Mouse (Mus musculus) G1E (cell line): Measurements from ENCODE around the gene Plcd3. TPM values are rescaled to one million over a fixed set of nuclear protein-coding genes. Genes with fewer than 3 reads are reported as not detected.
A peak's percentile ranks its signal among the peaks of the same experiment; 100 is the strongest.

Experiments
- ATAC-seq: 2 replicates; pipeline ENCODE4 v1.8.0; 2016; ENCODE audit warnings: mild to moderate bottlenecking; ENCODE audit not compliant: insufficient number of reproducible peaks, poor library complexity, low FRiP score, severe bottlenecking; ENCODE audit errors: extremely low read depth
- DNase-seq: peaks from one replicate; pipeline ENCODE4 v3.0.0; 2012; ENCODE audit warnings: low spot score
- H3K27me3 ChIP-seq: 2 replicates; pipeline ENCODE4 v1.6.1; 2012; ENCODE audit warnings: mild to moderate bottlenecking, low read length, inconsistent platforms; ENCODE audit not compliant: insufficient read depth
- H3K36me3 ChIP-seq: replicated peaks from 2 replicates; pipeline ENCODE3; 2012; ENCODE audit warnings: mild to moderate bottlenecking, inconsistent platforms
- H3K4me1 ChIP-seq: 2 replicates; pipeline ENCODE4 v1.6.1; 2012; ENCODE audit warnings: low read depth, low read length, inconsistent platforms, mixed read lengths; ENCODE audit not compliant: insufficient read depth
- H3K4me3 ChIP-seq: 2 replicates; pipeline ENCODE4 v1.5.1; 2012; ENCODE audit warnings: low read depth, mild to moderate bottlenecking, inconsistent platforms, low read length, moderate library complexity, mixed read lengths
- H3K9me3 ChIP-seq: replicated peaks from 2 replicates; pipeline ENCODE4 v1.6.1; 2012; ENCODE audit warnings: inconsistent platforms
- CTCF ChIP-seq: IDR thresholded peaks from 2 replicates; pipeline ENCODE4 v1.5.1; 2012; ENCODE audit warnings: low read depth, low read length, inconsistent platforms, mixed read lengths
- GATA1 ChIP-seq: IDR thresholded peaks from 2 replicates; pipeline ENCODE4 v1.6.1; 2012; ENCODE audit warnings: borderline replicate concordance, low read length, inconsistent platforms, mixed read lengths
- GATA2 ChIP-seq: IDR thresholded peaks from 2 replicates; pipeline ENCODE4 v1.6.1; 2012; ENCODE audit warnings: low read depth, low read length, inconsistent platforms, borderline replicate concordance
- POLR2AphosphoS5 ChIP-seq: IDR thresholded peaks from 2 replicates; pipeline ENCODE4 v1.6.1; 2012; ENCODE audit warnings: low read depth, low read length, inconsistent platforms; ENCODE audit not compliant: insufficient replicate concordance
- TAL1 ChIP-seq: conservative IDR thresholded peaks from 2 replicates; pipeline ENCODE4 v1.6.1; 2012; ENCODE audit warnings: low read depth, low read length, inconsistent platforms, mixed read lengths
- polyA plus RNA-seq: library from polyadenylated mRNA; stranded (reverse); fragments of >175 nt; gene quantifications from 2 replicates; pipeline ENCODE4 v1.2.3, GENCODE M21; 2012
- total RNA-seq, 2 experiments: library from RNA; stranded (forward) in 1 of 2; stranded (reverse) in 1 of 2; fragments of 200-1000 nt in 1 of 2; fragments of >200 nt in 1 of 2; fragmentation: Nextera tagmentation in 1 of 2; gene quantifications; 2 replicates each; pipeline ENCODE4 v1.2.3; 2014 to 2017

Gene Plcd3
- total and polyA plus RNA-seq, 3 experiments: 0.11 TPM; not detected in 2

- Histone ChIP-seq H3K9me3 (no peaks in the 10 kb centered on the region), H3K4me1 (peaks cover 37% of the 10 kb centered on the region), H3K4me3 (no peak overlapping the region; the same call in 1 of the 2 replicates), H3K36me3 (peaks cover 24% of the 10 kb centered on the region), H3K27me3 (no peaks in the 10 kb centered on the region)
- DNase-seq: no peak
- ATAC-seq: no peak
- TF ChIP-seq GATA1 (no peak), TAL1 (no peak), GATA2 (no peak), POLR2AphosphoS5 (no peak), CTCF (no peak)
Observed at GRCm38 (mm10) chr11:103118866-103119265, 17.4 kb upstream of the Plcd3 start.

- DNase-seq: no peak
- ATAC-seq: no peak
- TF ChIP-seq CTCF (no peak), GATA2 (no peak), POLR2AphosphoS5 (no peak), GATA1 (no peak), TAL1 (no peak)
Observed at GRCm38 (mm10) chr11:103117591-103118009, 16.1 kb upstream of the Plcd3 start.

GRCm38 (mm10) chr11:103116959-103117590 lies 15.6 kb upstream of the Plcd3 start:
- ATAC-seq (no peak), DNase-seq (peak; percentile 66)
- Histone ChIP-seq H3K36me3 (peaks cover 38% of the 10 kb centered on the region), H3K4me3 (peak overlapping the region; percentile 74), H3K27me3 (no peaks in the 10 kb centered on the region), H3K4me1 (peaks cover 50% of the 10 kb centered on the region), H3K9me3 (no peaks in the 10 kb centered on the region)
- 0 out of 2 replicates have a peak, but pooled peaks have one; percentile 19 for TF ChIP-seq CTCF
- TF ChIP-seq POLR2AphosphoS5: no peak

More at GRCm38 (mm10) chr11:103117591-103118009, 16.1 kb upstream of the Plcd3 start:
- Histone ChIP-seq H3K4me3 (peak overlapping the region; percentile 74), H3K4me1 (peaks cover 45% of the 10 kb centered on the region), H3K27me3 (no peaks in the 10 kb centered on the region), H3K36me3 (peaks cover 33% of the 10 kb centered on the region), H3K9me3 (no peaks in the 10 kb centered on the region)

- TF ChIP-seq POLR2AphosphoS5 (peak; percentile 100), TAL1 (no peak), CTCF (no peak)
Observed at GRCm38 (mm10) chr11:103116008-103116818, 14.8 kb upstream of the Plcd3 start, which contains the start of gene Hexim1. Hexim1 (plus strand) TSS chr11:103116231.

GRCm38 (mm10) chr11:103115163-103116007 lies 13.9 kb upstream of the Plcd3 start:
- 0 out of 2 replicates have a peak, but pooled peaks have one; percentile 12 for ATAC-seq
- TF ChIP-seq CTCF: no peak
- TF ChIP-seq TAL1: no peak
- no peak for TF ChIP-seq GATA1
- TF ChIP-seq POLR2AphosphoS5: no peak; the same call in 1 of the 2 replicates
- TF ChIP-seq GATA2: no peak
- peaks cover 55% of the 10 kb centered on the region for H3K4me1 ChIP-seq
- no peaks in the 10 kb centered on the region for H3K27me3 ChIP-seq
- H3K9me3 ChIP-seq: no peaks in the 10 kb centered on the region
- peak overlapping the region; percentile 80 for H3K4me3 ChIP-seq
- peak; percentile 61 for DNase-seq
- H3K36me3 ChIP-seq: peaks cover 53% of the 10 kb centered on the region

More at GRCm38 (mm10) chr11:103116008-103116818, 14.8 kb upstream of the Plcd3 start, which contains the start of gene Hexim1:
- H3K4me1 ChIP-seq: peaks cover 55% of the 10 kb centered on the region
- no peaks in the 10 kb centered on the region for H3K27me3 ChIP-seq
- ATAC-seq: peak; percentile 95
- peak; percentile 87 for DNase-seq
- H3K36me3 ChIP-seq: peaks cover 46% of the 10 kb centered on the region
- peak within 1 kb of the TSS; percentile 80 for H3K4me3 ChIP-seq
- H3K9me3 ChIP-seq: no peaks in the 10 kb centered on the region
